Mouse (Mus musculus): ENCODE measurements around the gene Rassf7.

DNA sequence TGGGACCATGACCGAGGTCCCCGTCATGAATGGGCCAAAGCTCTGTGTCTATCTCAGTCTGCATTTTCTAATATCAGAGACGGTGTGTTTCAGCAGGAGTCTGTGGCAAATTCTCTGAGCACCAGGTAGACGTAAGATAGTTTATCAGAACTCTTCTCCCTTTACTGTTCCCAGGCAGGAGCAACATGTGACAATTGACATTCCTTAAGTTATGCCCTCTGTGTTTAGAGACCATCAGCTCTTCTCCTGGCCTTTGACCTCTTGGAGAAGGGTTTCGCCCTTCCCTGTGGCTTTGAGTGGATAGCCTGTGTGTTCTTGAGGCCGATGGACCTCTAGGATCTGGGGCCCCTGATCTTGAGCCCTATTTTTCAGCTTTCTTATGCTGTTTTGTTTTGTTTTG lies 14.0 kb downstream of the Rassf7 start:
- TF ChIP-seq CTCF (IDR thresholded peaks at IDR 0.05; ENCODE audit: control insufficient read depth, insufficient read depth, insufficient read length) (no peak), MYOD1 (IDR thresholded peaks at IDR 0.05; ENCODE audit: control insufficient read depth, insufficient read length, low read depth) (no peak), USF1 (IDR thresholded peaks at IDR 0.05; ENCODE audit: low read depth) (no peak)
